Mouse (Mus musculus): ENCODE measurements around the gene Fsd2. TPM values are rescaled to one million over a fixed set of nuclear protein-coding genes. Genes with fewer than 3 reads are reported as not detected.

The Fsd2 gene
- polyA plus RNA-seq, 1 experiment from 2014 or later, result 0.09 TPM

GRCm38 (mm10) chr7:81592686-81593085, 25.9 kb upstream of the Fsd2 start:
- WGBS, result 89% methylated on average over 9 of the region's 9 CpGs

GRCm38 (mm10) chr7:81587238-81587637, 20.5 kb upstream of the Fsd2 start:
- no peak for ATAC-seq (ENCODE audit: low FRiP score)
- H3K9me3 ChIP-seq, result no peaks in the 10 kb centered on the region
- no peak overlapping the region for H3K27ac ChIP-seq
- peaks cover 76% of the 10 kb centered on the region for H3K36me3 ChIP-seq
- H3K4me1 ChIP-seq (replicated peaks), result no peaks in the 10 kb centered on the region
- no peak overlapping the region for H3K4me2 ChIP-seq
- H3K27me3 ChIP-seq, result no peaks in the 10 kb centered on the region
- no peak overlapping the region for H3K4me3 ChIP-seq
- no peak overlapping the region for H3K9ac ChIP-seq
- 89% methylated on average over 4 of the region's 4 CpGs for WGBS

More at GRCm38 (mm10) chr7:81592686-81593085, 25.9 kb upstream of the Fsd2 start:
- Histone ChIP-seq H3K9me3 (no peaks in the 10 kb centered on the region), H3K4me2 (no peak overlapping the region), H3K4me1 (replicated peaks) (no peaks in the 10 kb centered on the region), H3K27ac (no peak overlapping the region), H3K4me3 (no peak overlapping the region), H3K36me3 (peaks cover 91% of the 10 kb centered on the region), H3K27me3 (no peaks in the 10 kb centered on the region), H3K9ac (no peak overlapping the region)
- no peak for ATAC-seq (ENCODE audit: low FRiP score)

- Histone ChIP-seq H3K9me3 (no peaks in the 10 kb centered on the region), H3K27ac (no peak overlapping the region), H3K4me2 (no peak overlapping the region), H3K36me3 (peaks cover 57% of the 10 kb centered on the region), H3K4me3 (no peak overlapping the region), H3K4me1 (replicated peaks) (no peaks in the 10 kb centered on the region), H3K27me3 (no peaks in the 10 kb centered on the region), H3K9ac (no peak overlapping the region)
- no peak for ATAC-seq (ENCODE audit: low FRiP score)
- WGBS, result 92% methylated on average over 7 of the region's 7 CpGs
These were observed 18.6 kb upstream of the Fsd2 start for GRCm38 (mm10) chr7:81585326-81585725.

- Histone ChIP-seq H3K4me3 (no peak overlapping the region), H3K36me3 (peaks cover 60% of the 10 kb centered on the region)
These were observed 16.8 kb upstream of the Fsd2 start for GRCm38 (mm10) chr7:81583512-81583911.

GRCm38 (mm10) chr7:81579312-81579711, 12.6 kb upstream of the Fsd2 start:
- Histone ChIP-seq H3K9ac (no peak overlapping the region), H3K4me2 (no peak overlapping the region), H3K4me3 (no peak overlapping the region), H3K4me1 (replicated peaks) (no peaks in the 10 kb centered on the region), H3K9me3 (no peaks in the 10 kb centered on the region), H3K27me3 (no peaks in the 10 kb centered on the region), H3K27ac (no peak overlapping the region), H3K36me3 (peaks cover 46% of the 10 kb centered on the region)
- WGBS, result 96% methylated on average over 5 of the region's 5 CpGs
- ATAC-seq (ENCODE audit: low FRiP score), result no peak

More at GRCm38 (mm10) chr7:81583512-81583911, 16.8 kb upstream of the Fsd2 start:
- Histone ChIP-seq H3K9ac (no peak overlapping the region), H3K27me3 (no peaks in the 10 kb centered on the region), H3K4me2 (no peak overlapping the region), H3K9me3 (no peaks in the 10 kb centered on the region), H3K4me1 (replicated peaks) (no peaks in the 10 kb centered on the region), H3K27ac (no peak overlapping the region)
- no peak for ATAC-seq (ENCODE audit: low FRiP score)
- 63% methylated on average over 3 of the region's 3 CpGs for WGBS

GRCm38 (mm10) chr7:81578413-81578812, 11.7 kb upstream of the Fsd2 start:
- no peak overlapping the region for H3K9ac ChIP-seq
- H3K9me3 ChIP-seq, result no peaks in the 10 kb centered on the region

GRCm38 (mm10) chr7:81577872-81578271, 11.1 kb upstream of the Fsd2 start:
- peaks cover 12% of the 10 kb centered on the region for H3K4me1 ChIP-seq (replicated peaks)
- no peaks in the 10 kb centered on the region for H3K9me3 ChIP-seq
- H3K4me2 ChIP-seq, result no peak overlapping the region
- no peak overlapping the region for H3K4me3 ChIP-seq
- no peak for ATAC-seq (ENCODE audit: low FRiP score)
- H3K27ac ChIP-seq, result no peak overlapping the region
- H3K9ac ChIP-seq, result no peak overlapping the region
- peaks cover 41% of the 10 kb centered on the region for H3K36me3 ChIP-seq
- no peaks in the 10 kb centered on the region for H3K27me3 ChIP-seq
- 94% methylated on average over 3 of the region's 3 CpGs for WGBS

More at GRCm38 (mm10) chr7:81578413-81578812, 11.7 kb upstream of the Fsd2 start:
- H3K27ac ChIP-seq, result no peak overlapping the region
- ATAC-seq (ENCODE audit: low FRiP score), result no peak
- no peak overlapping the region for H3K4me3 ChIP-seq
- H3K4me1 ChIP-seq (replicated peaks), result peaks cover 7% of the 10 kb centered on the region
- peaks cover 41% of the 10 kb centered on the region for H3K36me3 ChIP-seq
- 90% methylated on average over 7 of the region's 7 CpGs for WGBS
- no peak overlapping the region for H3K4me2 ChIP-seq
- no peaks in the 10 kb centered on the region for H3K27me3 ChIP-seq

- Histone ChIP-seq H3K27ac (no peak overlapping the region), H3K36me3 (peaks cover 41% of the 10 kb centered on the region), H3K4me1 (replicated peaks) (peaks cover 24% of the 10 kb centered on the region), H3K4me2 (no peak overlapping the region), H3K9ac (no peak overlapping the region), H3K4me3 (no peak overlapping the region), H3K9me3 (no peaks in the 10 kb centered on the region), H3K27me3 (no peaks in the 10 kb centered on the region)
- 91% methylated on average over 10 of the region's 10 CpGs for WGBS
- no peak for ATAC-seq (ENCODE audit: low FRiP score)
These were observed 8.9 kb upstream of the Fsd2 start for GRCm38 (mm10) chr7:81575606-81576005.

- H3K4me3 ChIP-seq, result no peak overlapping the region
- H3K36me3 ChIP-seq, result peaks cover 29% of the 10 kb centered on the region
- no peak overlapping the region for H3K9ac ChIP-seq
- no peak overlapping the region for H3K27ac ChIP-seq
- H3K27me3 ChIP-seq, result no peaks in the 10 kb centered on the region
- ATAC-seq (ENCODE audit: low FRiP score), result no peak
- H3K4me1 ChIP-seq (replicated peaks), result peaks cover 24% of the 10 kb centered on the region
- no peaks in the 10 kb centered on the region for H3K9me3 ChIP-seq
- 94% methylated on average over 9 of the region's 9 CpGs for whole genome bisulfite sequencing
- H3K4me2 ChIP-seq, result peak overlapping the region; percentile 66; the same call in 1 of the 2 replicates
These were observed 7.1 kb upstream of the Fsd2 start for GRCm38 (mm10) chr7:81573821-81574220.

- Histone ChIP-seq H3K9me3 (no peaks in the 10 kb centered on the region), H3K27me3 (no peaks in the 10 kb centered on the region), H3K27ac (no peak overlapping the region), H3K4me2 (peak overlapping the region; percentile 66; the same call in 1 of the 2 replicates), H3K4me3 (no peak overlapping the region), H3K9ac (no peak overlapping the region), H3K36me3 (peaks cover 24% of the 10 kb centered on the region), H3K4me1 (replicated peaks) (peaks cover 24% of the 10 kb centered on the region)
- no peak for ATAC-seq (ENCODE audit: low FRiP score)
- 93% methylated on average over 6 of the region's 6 CpGs for WGBS
These were observed 6.7 kb upstream of the Fsd2 start for GRCm38 (mm10) chr7:81573397-81573796.

- H3K9me3 ChIP-seq, result no peaks in the 10 kb centered on the region
- ATAC-seq (ENCODE audit: low FRiP score), result no peak
- H3K9ac ChIP-seq, result peak overlapping the region; percentile 94; the same call in 1 of the 2 replicates
- H3K4me1 ChIP-seq (replicated peaks), result peaks cover 24% of the 10 kb centered on the region
- peaks cover 18% of the 10 kb centered on the region for H3K36me3 ChIP-seq
- 81% methylated on average over 6 of the region's 6 CpGs for WGBS
- H3K4me3 ChIP-seq, result peak overlapping the region; percentile 88
- H3K27me3 ChIP-seq, result no peaks in the 10 kb centered on the region
- peak overlapping the region; percentile 66 for H3K4me2 ChIP-seq
- H3K27ac ChIP-seq, result no peak overlapping the region
These were observed 6.0 kb upstream of the Fsd2 start for GRCm38 (mm10) chr7:81572610-81573268.

- H3K4me1 ChIP-seq (replicated peaks), result peaks cover 24% of the 10 kb centered on the region
- H3K27ac ChIP-seq, result peak overlapping the region; percentile 97
- peaks cover 16% of the 10 kb centered on the region for H3K36me3 ChIP-seq
- peak overlapping the region; percentile 88 for H3K4me3 ChIP-seq
- H3K4me2 ChIP-seq, result peak overlapping the region; percentile 66
- WGBS, result 19% methylated on average over 15 of the region's 15 CpGs
- no peaks in the 10 kb centered on the region for H3K9me3 ChIP-seq
- H3K27me3 ChIP-seq, result no peaks in the 10 kb centered on the region
- peak overlapping the region; percentile 94 for H3K9ac ChIP-seq
- ATAC-seq (ENCODE audit: low FRiP score), result no peak
These were observed 5.2 kb upstream of the Fsd2 start for GRCm38 (mm10) chr7:81571941-81572441.
